Mouse (Mus musculus): Measurements from ENCODE around the gene Trp53bp1. TPM values are rescaled to one million over a fixed set of nuclear protein-coding genes. Genes with fewer than 3 reads are reported as not detected.

Gene Trp53bp1
- total RNA-seq, 2 experiments from 2014 or later: 13.5 to 16.4 TPM

Other genes starting within 250 kb of the Trp53bp1 start
- under 1 TPM in 1 of 2 experiments, not detected in 1; 0.16 TPM for gene Epb42, start 234.3 kb downstream of the Trp53bp1 start, total RNA-seq (2021)
- not detected for gene Tgm5, start 185.6 kb downstream of the Trp53bp1 start, total RNA-seq (2021)
- gene Tgm7, start 161.6 kb downstream of the Trp53bp1 start, total RNA-seq (2021): not detected
- 10 to 100 TPM; 13.9 to 14.5 TPM for gene Adal, start 131.0 kb downstream of the Trp53bp1 start, total RNA-seq (2021)
- 1 to 10 TPM; 3.2 to 3.6 TPM for gene Lcmt2, start 130.8 kb downstream of the Trp53bp1 start, total RNA-seq (2021)
- 10 to 100 TPM in 1 of 2 experiments, 1 to 10 TPM in 1; 9.9 to 11.8 TPM for gene Tubgcp4, start 100.8 kb downstream of the Trp53bp1 start, total RNA-seq (2021)
- 1 to 10 TPM; 4.5 to 4.6 TPM for gene Zscan29, start 100.3 kb downstream of the Trp53bp1 start, total RNA-seq (2021)
- 1 to 10 TPM; 7.0 to 7.8 TPM for gene Map1a, start 18.2 kb upstream of the Trp53bp1 start, total RNA-seq (2021)
- gene Ppip5k1, start 84.0 kb upstream of the Trp53bp1 start, total RNA-seq (2021): 10 to 100 TPM; 65.1 to 69.9 TPM
- not detected for gene Ckmt1, start 86.3 kb upstream of the Trp53bp1 start, total RNA-seq (2021)
- gene Strc, start 115.8 kb upstream of the Trp53bp1 start, total RNA-seq (2021): under 1 TPM in 1 of 2 experiments, not detected in 1; 0.08 TPM
- 10 to 100 TPM; 46.2 to 51.0 TPM for gene Pdia3, start 142.4 kb upstream of the Trp53bp1 start, total RNA-seq (2021)
- gene Catsper2, start 142.4 kb upstream of the Trp53bp1 start, total RNA-seq (2021): 1 to 10 TPM; 1.9 TPM
- gene Ell3, start 172.9 kb upstream of the Trp53bp1 start, total RNA-seq (2021): not detected
- gene Serf2, start 177.8 kb upstream of the Trp53bp1 start, total RNA-seq (2021): 100 to 1,000 TPM; 315 to 360 TPM
- 10 to 100 TPM; 14.2 to 20.2 TPM for gene Hypk, start 181.9 kb upstream of the Trp53bp1 start, total RNA-seq (2021)
- gene Serinc4, start 185.4 kb upstream of the Trp53bp1 start, total RNA-seq (2021): not detected
- gene Mfap1b, start 202.7 kb upstream of the Trp53bp1 start, total RNA-seq (2021): 10 to 100 TPM; 18.0 to 20.6 TPM
- 10 to 100 TPM; 13.2 to 13.9 TPM for gene Mfap1a, start 235.3 kb upstream of the Trp53bp1 start, total RNA-seq (2021)
- gene Wdr76, start 235.3 kb upstream of the Trp53bp1 start, total RNA-seq (2021): 1 to 10 TPM; 1.9 to 2.3 TPM